Mouse (Mus musculus) MN1 (cell line): ENCODE measurements around the gene Tmem189.

ENCODE experiments used
- DNase-seq: peaks from one replicate; pipeline ENCODE4 v3.0.0-alpha.2; 2016; ENCODE audit warnings: low spot score

Tmem189 gene

DNA sequence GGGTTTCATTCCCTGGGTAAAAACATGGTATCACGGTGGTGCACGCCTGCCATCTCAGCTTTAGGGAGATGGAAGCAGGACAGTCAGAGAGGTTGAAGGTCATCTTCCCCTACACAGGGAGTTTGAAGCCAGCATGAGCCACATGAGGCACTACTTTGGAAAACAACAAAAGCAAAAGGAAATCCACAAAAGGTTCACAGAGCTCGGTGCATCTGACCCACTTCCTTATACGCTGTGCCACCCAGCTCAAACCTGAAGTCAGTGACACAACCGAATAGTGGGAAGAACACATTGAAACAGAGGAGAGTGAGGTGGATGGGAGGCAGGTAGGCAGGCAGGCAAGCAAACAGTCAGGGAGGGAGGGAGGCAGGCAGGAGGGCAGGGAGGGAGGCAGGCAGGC lies 11.8 kb upstream of the Tmem189 start:
- no peak for DNase-seq

DNA sequence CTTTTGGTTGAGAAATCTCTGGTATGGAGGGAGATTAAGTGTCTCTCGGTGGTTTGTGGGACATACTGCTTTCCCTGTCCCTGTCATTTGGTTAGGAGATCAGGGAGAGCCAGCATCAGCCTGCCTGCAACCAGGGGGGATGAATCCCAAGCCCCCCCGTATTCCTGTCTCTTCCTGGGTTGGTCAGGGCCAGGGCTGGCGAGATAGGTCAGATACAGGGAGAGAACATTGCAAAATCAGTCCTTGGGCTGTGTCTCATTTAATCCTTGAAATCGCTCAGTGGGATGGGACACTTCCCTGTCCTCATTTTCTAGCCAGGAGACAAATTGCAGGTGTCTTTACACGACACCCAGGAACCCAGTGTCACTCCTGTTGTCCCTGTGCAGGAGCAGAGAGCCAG lies 10.4 kb upstream of the Tmem189 start:
- no peak for DNase-seq

- DNase-seq = peak; percentile 81
These were observed 8.3 kb upstream of the Tmem189 start for GRCm38 (mm10) chr2:167697902-167698301.

DNA sequence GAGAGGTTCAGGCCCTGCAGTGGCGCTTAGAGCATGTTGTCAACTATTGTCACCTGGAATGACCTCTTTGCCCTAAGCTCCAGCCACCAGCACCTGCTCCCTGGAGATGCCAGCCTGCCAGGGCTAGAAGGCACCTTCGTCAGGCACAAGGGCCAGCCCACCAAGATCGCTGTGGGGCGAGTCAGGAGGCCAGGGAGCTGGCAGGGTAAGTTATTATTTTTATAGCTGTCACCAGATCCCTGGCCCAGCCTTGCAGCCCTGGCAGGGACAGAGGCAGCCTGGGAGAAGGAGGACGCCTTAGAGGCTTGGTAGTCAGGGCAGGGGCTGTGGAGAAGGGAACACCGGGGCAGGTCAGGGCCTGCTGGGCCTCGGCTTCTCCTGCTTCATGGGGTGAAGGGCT lies 6.5 kb upstream of the Tmem189 start:
- DNase-seq = no peak

- no peak for DNase-seq
These were observed 5.9 kb upstream of the Tmem189 start for GRCm38 (mm10) chr2:167695491-167695890.

DNA sequence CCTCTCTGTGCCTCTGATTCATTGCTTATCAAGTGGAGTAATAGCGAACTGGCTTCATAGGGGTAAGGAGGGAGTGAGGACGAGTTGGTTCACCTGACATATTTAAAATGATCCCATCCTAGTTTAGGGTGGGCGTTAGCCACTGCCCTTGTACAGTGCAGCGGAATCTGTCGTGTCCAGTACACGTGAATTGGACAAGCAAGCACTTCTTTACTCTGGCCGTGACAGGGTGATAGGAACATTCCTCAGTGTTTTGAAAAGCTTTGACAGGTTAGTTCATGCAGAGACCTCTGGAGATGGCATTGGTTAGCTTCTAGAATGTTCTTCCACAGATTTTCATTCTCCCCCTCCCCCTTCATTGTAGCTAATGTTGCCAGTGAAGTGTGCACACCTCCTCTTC lies 5.3 kb upstream of the Tmem189 start:
- no peak for DNase-seq

DNA sequence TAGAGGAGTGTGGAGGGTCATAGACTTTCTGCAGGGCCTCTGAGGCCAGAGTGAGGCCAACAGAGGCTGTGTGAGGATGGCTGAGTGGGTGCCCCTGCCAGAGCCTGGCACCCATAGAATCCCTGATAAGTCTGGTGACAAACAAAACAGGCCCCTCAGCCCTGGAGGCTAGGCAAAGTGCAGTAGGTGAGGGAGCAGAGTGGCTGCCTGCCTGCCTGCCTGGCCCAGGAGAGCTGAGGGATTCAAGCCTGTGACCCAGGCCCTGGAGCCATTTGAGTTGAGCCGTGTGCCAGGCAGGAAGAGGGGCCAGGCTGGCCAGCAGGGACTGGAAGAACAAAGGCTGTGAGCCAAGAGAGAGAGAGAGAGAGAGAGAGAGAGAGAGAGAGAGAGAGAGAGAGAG lies 4.6 kb upstream of the Tmem189 start:
- DNase-seq = no peak

- no peak for DNase-seq
These were observed 3.9 kb upstream of the Tmem189 start for GRCm38 (mm10) chr2:167693540-167693939.

DNA sequence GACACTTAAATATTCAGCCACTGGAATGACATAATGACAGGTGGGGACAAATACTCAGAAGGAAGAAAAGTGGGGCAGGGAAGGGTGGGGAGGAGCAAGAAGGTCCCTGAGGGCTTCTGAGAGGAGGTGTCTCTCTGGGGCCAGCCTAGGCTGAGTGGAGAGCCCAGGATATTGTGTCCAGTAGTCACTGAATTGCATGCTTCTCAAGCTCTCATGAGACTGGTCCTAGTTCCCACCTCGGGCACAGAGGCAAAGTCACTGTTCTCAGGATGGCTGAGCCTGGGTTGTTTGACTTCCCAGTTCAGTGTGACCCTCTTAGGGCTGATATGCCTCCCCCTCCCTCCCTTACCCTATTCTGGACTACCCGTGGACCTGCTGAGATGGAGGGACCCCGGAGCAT lies 3.2 kb upstream of the Tmem189 start:
- DNase-seq = no peak

DNA sequence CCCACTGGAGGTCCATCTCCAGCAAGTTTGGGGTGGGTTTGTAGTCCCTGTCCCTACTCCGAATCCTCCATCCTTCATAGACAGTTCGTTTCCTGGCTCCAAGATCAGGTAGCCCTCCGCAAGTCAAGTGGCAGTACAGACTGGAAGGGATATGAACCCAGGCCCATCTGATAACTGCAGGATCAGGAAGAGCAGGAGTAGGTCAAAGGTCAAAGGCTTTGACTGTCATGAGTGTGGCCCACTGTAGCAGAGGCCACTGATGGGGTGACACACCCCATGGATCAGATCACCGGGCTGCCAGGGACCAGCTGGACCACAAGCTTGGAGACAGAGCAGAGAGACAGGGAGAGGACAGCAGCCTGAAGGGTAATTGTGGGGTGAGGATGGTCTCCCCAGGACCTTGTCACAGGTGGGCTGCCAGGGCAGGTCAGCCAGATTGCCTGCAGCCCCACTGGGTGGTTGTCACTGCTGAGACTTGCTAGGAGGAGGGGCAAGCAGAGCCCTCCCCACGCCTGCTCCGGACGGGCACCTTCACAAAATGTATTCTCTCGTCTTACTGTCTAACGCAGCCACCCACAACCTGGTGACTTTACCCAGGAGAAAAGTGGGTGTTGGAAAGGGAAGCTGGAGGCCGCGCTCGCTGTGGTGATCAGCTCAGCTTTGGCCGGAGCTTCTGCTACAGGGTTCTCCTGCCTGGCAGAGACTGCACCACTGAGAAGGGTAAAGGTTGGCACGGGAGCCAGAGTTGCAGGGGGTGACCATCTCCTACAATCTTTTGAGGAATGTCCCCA lies 2.4 kb upstream of the Tmem189 start:
- no peak for DNase-seq

- no peak for DNase-seq
These were observed 1.8 kb upstream of the Tmem189 start for GRCm38 (mm10) chr2:167691410-167691809.

- DNase-seq = no peak
These were observed 1.3 kb upstream of the Tmem189 start for GRCm38 (mm10) chr2:167690962-167691311.

- DNase-seq = no peak
These were observed 768 bp upstream of the Tmem189 start for GRCm38 (mm10) chr2:167690219-167690961.

- peak; percentile 85 for DNase-seq
These were observed 847 bp downstream of the Tmem189 start, which contains the start of gene Cebpb for GRCm38 (mm10) chr2:167688498-167689451. Gene Cebpb, plus strand, starts transcription at chr2:167688915.

- DNase-seq = no peak
These were observed 1.5 kb downstream of the Tmem189 start for GRCm38 (mm10) chr2:167688126-167688497.

GRCm38 (mm10) chr2:167687651-167688101 lies 1.9 kb downstream of the Tmem189 start:
- no peak for DNase-seq

- DNase-seq = no peak
These were observed 2.4 kb downstream of the Tmem189 start for GRCm38 (mm10) chr2:167687250-167687586.

GRCm38 (mm10) chr2:167686382-167687249 lies 3.0 kb downstream of the Tmem189 start:
- DNase-seq = no peak

DNA sequence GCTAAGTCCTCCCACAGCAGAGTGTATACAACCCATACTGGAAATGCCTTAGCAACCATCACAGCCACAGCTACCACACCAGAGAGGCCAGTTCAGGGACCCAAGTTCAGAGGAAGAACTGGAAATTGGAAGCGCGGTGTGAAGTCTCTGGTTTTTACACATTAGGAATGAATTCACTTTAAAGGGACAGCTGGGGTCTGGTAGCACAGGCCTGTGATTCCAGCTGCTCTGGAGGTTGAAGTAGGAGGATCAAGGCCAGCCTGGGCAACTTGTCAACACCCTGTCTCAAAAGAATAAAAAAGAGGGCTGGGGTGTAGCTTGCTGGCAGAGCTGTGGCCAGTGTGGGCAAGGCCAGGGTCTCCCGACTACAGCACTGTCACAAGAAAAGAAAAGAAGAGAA lies 3.8 kb downstream of the Tmem189 start:
- no peak for DNase-seq

- peak; percentile 95 for DNase-seq
These were observed 4.5 kb downstream of the Tmem189 start for GRCm38 (mm10) chr2:167685137-167685536.

GRCm38 (mm10) chr2:167683721-167684120 lies 5.9 kb downstream of the Tmem189 start:
- DNase-seq = no peak
